Mouse (Mus musculus) heart, embryonic 14.5 days (tissue): ENCODE results near the gene Amz1. TPM values are rescaled to one million over a fixed set of nuclear protein-coding genes. Genes with fewer than 3 reads are reported as not detected.
A peak's percentile ranks its signal among the peaks of the same experiment; 100 is the strongest.

ENCODE experiments used
- ATAC-seq: fragments of 200-750 bp; cut with Nextera tagmentation; 2 replicates; pipeline ENCODE4 v1.8.0; 2017; ENCODE audit warnings: low read depth, moderate TSS enrichment; ENCODE audit not compliant: insufficient number of reproducible peaks, insufficient read depth, low FRiP score
- H3K27ac ChIP-seq, 2 experiments: fragments of 200-500 bp in 1 of 2; fragments of 300-500 bp in 1 of 2; sonication (generic) in 1 of 2; replicated peaks in 1 of 2; 2 replicates each; pipeline ENCODE4 v1.5.1; 2012 to 2014; ENCODE audit warnings: low read depth in 2 of 2, low read length in 2 of 2, control low read depth in 1 of 2, mild to moderate bottlenecking in 1 of 2, mixed read lengths in 1 of 2; ENCODE audit not compliant: control insufficient read depth in 1 of 2, insufficient read depth in 1 of 2
- H3K27me3 ChIP-seq: fragments of 300-500 bp; sonication (generic); 2 replicates; pipeline ENCODE4 v1.6.1; 2014; ENCODE audit warnings: mild to moderate bottlenecking, low read length, control low read depth; ENCODE audit not compliant: control insufficient read depth, insufficient read depth
- H3K36me3 ChIP-seq: fragments of 300-500 bp; sonication (generic); 2 replicates; pipeline ENCODE4 v1.6.1; 2014; ENCODE audit warnings: mild to moderate bottlenecking, control low read depth, low read length, mixed read lengths; ENCODE audit not compliant: control insufficient read depth, insufficient read depth
- H3K4me1 ChIP-seq, 2 experiments: fragments of 200-500 bp in 1 of 2; fragments of 300-500 bp in 1 of 2; sonication (generic) in 1 of 2; 2 replicates each; pipeline ENCODE4 v1.6.1; 2012 to 2014; ENCODE audit warnings: low read length in 2 of 2, control low read depth in 1 of 2, mixed read lengths in 1 of 2; ENCODE audit not compliant: control insufficient read depth in 2 of 2, insufficient read depth in 2 of 2
- H3K4me2 ChIP-seq: fragments of 300-500 bp; sonication (generic); 2 replicates; pipeline ENCODE4 v1.6.1; 2014; ENCODE audit warnings: mild to moderate bottlenecking, low read length
- H3K4me3 ChIP-seq, 2 experiments: fragments of 200-500 bp in 1 of 2; fragments of 300-500 bp in 1 of 2; sonication (generic) in 1 of 2; 2 replicates each; pipeline ENCODE4 v1.5.1; 2012 to 2014; ENCODE audit warnings: low read length in 2 of 2, mild to moderate bottlenecking in 2 of 2, control low read depth in 1 of 2, low read depth in 1 of 2, moderate library complexity in 1 of 2; ENCODE audit not compliant: control insufficient read depth in 1 of 2, insufficient read depth in 1 of 2
- H3K9ac ChIP-seq: fragments of 300-500 bp; sonication (generic); 2 replicates; pipeline ENCODE4 v1.6.1; 2014; ENCODE audit warnings: mild to moderate bottlenecking, low read length
- H3K9me3 ChIP-seq: fragments of 300-500 bp; sonication (generic); 2 replicates; pipeline ENCODE4 v1.6.1; 2016; ENCODE audit warnings: low read length, control low read depth; ENCODE audit not compliant: control insufficient read depth
- WGBS: fragments of 180-500 bp; shearing (Covaris S2); extraction: QIAGEN DNeasy Blood & Tissue Kit; methylation state at CpG from one replicate; pipeline ENCODE4 v1.1.7; 2014; 5-methylcytosine and 5-hydroxymethylcytosine counted together
- polyA plus RNA-seq: library from polyadenylated mRNA; unstranded; fragments of >200 nt; fragmentation: Nextera tagmentation; extraction: Ambion mirVana; gene quantifications from 2 replicates; pipeline ENCODE4 v1.2.1, GENCODE M21; 2014

Amz1 gene
- polyA plus RNA-seq, 1 experiment from 2014 or later = 1.0 TPM

GRCm38 (mm10) chr5:140800288-140800923 is 76.5 kb downstream of the Amz1 start:
- ATAC-seq = no peak
- Histone ChIP-seq H3K9ac (no peak overlapping the region), H3K27ac (0 out of 4 replicates have a peak overlapping the region, but pooled peaks of 1 of the 2 experiments have one; percentile 47), H3K4me1 (peaks cover 20 to 64% of the 10 kb centered on the region in 2 experiments), H3K4me2 (no peak overlapping the region), H3K4me3 (no peak overlapping the region), H3K27me3 (no peaks in the 10 kb centered on the region), H3K36me3 (0 out of 2 replicates have a peak, but pooled peaks cover 3% of the 10 kb centered on the region), H3K9me3 (no peaks in the 10 kb centered on the region)
- whole genome bisulfite sequencing = 68% methylated on average over 6 of the region's 6 CpGs

- ATAC-seq = no peak
- H3K4me1 ChIP-seq = peaks cover 20 to 63% of the 10 kb centered on the region in 2 experiments
Observed at GRCm38 (mm10) chr5:140801782-140802181, 77.9 kb downstream of the Amz1 start.

GRCm38 (mm10) chr5:140806252-140806651 is 82.3 kb downstream of the Amz1 start:
- H3K4me3 ChIP-seq = no peak overlapping the region
- no peak overlapping the region for H3K27ac ChIP-seq
- 82% methylated on average over 2 of the region's 2 CpGs for WGBS
- no peak for ATAC-seq
- peaks cover 6 to 43% of the 10 kb centered on the region in 2 experiments for H3K4me1 ChIP-seq
- H3K4me2 ChIP-seq = no peak overlapping the region
- H3K36me3 ChIP-seq = 0 out of 2 replicates have a peak, but pooled peaks cover 3% of the 10 kb centered on the region
- H3K27me3 ChIP-seq = no peaks in the 10 kb centered on the region
- H3K9me3 ChIP-seq = no peaks in the 10 kb centered on the region
- H3K9ac ChIP-seq = no peak overlapping the region

More at GRCm38 (mm10) chr5:140801782-140802181, 77.9 kb downstream of the Amz1 start:
- no peaks in the 10 kb centered on the region for H3K9me3 ChIP-seq
- H3K36me3 ChIP-seq = 0 out of 2 replicates have a peak, but pooled peaks cover 3% of the 10 kb centered on the region
- WGBS = 78% methylated on average over 5 of the region's 5 CpGs
- H3K27me3 ChIP-seq = no peaks in the 10 kb centered on the region
- H3K4me2 ChIP-seq = no peak overlapping the region
- H3K4me3 ChIP-seq = no peak overlapping the region
- no peak overlapping the region for H3K27ac ChIP-seq
- H3K9ac ChIP-seq = no peak overlapping the region

- ATAC-seq = no peak
- Histone ChIP-seq H3K27me3 (no peaks in the 10 kb centered on the region), H3K4me2 (no peak overlapping the region), H3K9me3 (no peaks in the 10 kb centered on the region), H3K9ac (no peak overlapping the region), H3K27ac (no peak overlapping the region), H3K4me3 (no peak overlapping the region), H3K4me1 (peaks cover 10 to 42% of the 10 kb centered on the region in 2 experiments), H3K36me3 (0 out of 2 replicates have a peak, but pooled peaks cover 3% of the 10 kb centered on the region)
- WGBS = 47% methylated on average over 2 of the region's 2 CpGs
Observed at GRCm38 (mm10) chr5:140806939-140807338, 83.0 kb downstream of the Amz1 start.

Other genes with a start within 250 kb of the Amz1 start
- 11.0 and 11.5 TPM in 2 replicates for gene Chst12, start 218.6 kb upstream of the Amz1 start, polyA plus RNA-seq
- gene Grifin, start 159.1 kb upstream of the Amz1 start, polyA plus RNA-seq = not detected in 2 replicates
- gene Lfng, start 116.8 kb upstream of the Amz1 start, polyA plus RNA-seq = 3.8 and 6.4 TPM in 2 replicates
- gene Ttyh3, start 75.1 kb upstream of the Amz1 start, polyA plus RNA-seq = 32.8 and 35.7 TPM in 2 replicates
- gene Iqce, start 21.7 kb upstream of the Amz1 start, polyA plus RNA-seq = 7.7 and 8.0 TPM in 2 replicates
- 8.9 and 9.4 TPM in 2 replicates for gene Brat1, start 19.1 kb upstream of the Amz1 start, polyA plus RNA-seq
- 46.4 and 53.8 TPM in 2 replicates for gene Gna12, start 106.3 kb downstream of the Amz1 start, polyA plus RNA-seq